Mouse (Mus musculus) neural tube, embryonic 13.5 days (tissue): Measurements from ENCODE around the gene Ass1. TPM values are rescaled to one million over a fixed set of nuclear protein-coding genes. Genes with fewer than 3 reads are reported as not detected.

Experiments used
- ATAC-seq: fragments of 200-750 bp; cut with Nextera tagmentation; 2 replicates; pipeline ENCODE4 v1.8.0; 2017; ENCODE audit warnings: low read depth, mild to moderate bottlenecking, moderate TSS enrichment, moderate library complexity
- H3K27ac ChIP-seq: fragments of 300-500 bp; sonication (generic); replicated peaks from 2 replicates; pipeline ENCODE4 v1.5.1; 2015; ENCODE audit warnings: moderate library complexity, mild to moderate bottlenecking, inconsistent platforms
- H3K27me3 ChIP-seq: fragments of 300-500 bp; sonication (generic); 2 replicates; pipeline ENCODE4 v1.6.1; 2015; ENCODE audit warnings: mild to moderate bottlenecking, inconsistent platforms
- H3K36me3 ChIP-seq: fragments of 300-500 bp; sonication (generic); 2 replicates; pipeline ENCODE4 v1.6.1; 2015; ENCODE audit warnings: mild to moderate bottlenecking, inconsistent platforms
- H3K4me1 ChIP-seq: fragments of 300-500 bp; sonication (generic); replicated peaks from 2 replicates; pipeline ENCODE4 v1.6.1; 2015; ENCODE audit warnings: inconsistent platforms
- H3K4me2 ChIP-seq: fragments of 300-500 bp; sonication (generic); 2 replicates; pipeline ENCODE4 v1.6.1; 2015; ENCODE audit warnings: inconsistent platforms, mild to moderate bottlenecking, moderate library complexity
- H3K4me3 ChIP-seq: fragments of 300-500 bp; sonication (generic); 2 replicates; pipeline ENCODE4 v1.5.1; 2015; ENCODE audit warnings: mild to moderate bottlenecking, inconsistent platforms
- H3K9ac ChIP-seq: fragments of 300-500 bp; sonication (generic); 2 replicates; pipeline ENCODE4 v1.6.1; 2015; ENCODE audit warnings: moderate library complexity, mild to moderate bottlenecking, inconsistent platforms
- H3K9me3 ChIP-seq: fragments of 300-500 bp; sonication (generic); 2 replicates; pipeline ENCODE4 v1.6.1; 2016; ENCODE audit warnings: inconsistent platforms
- WGBS: fragments of 180-500 bp; shearing (Covaris S2); methylation state at CpG from one replicate; pipeline ENCODE4 v1.1.7; 2015; 5-methylcytosine and 5-hydroxymethylcytosine counted together
- polyA plus RNA-seq: library from polyadenylated mRNA; unstranded; fragments of >200 nt; fragmentation: Nextera tagmentation; extraction: Ambion mirVana; gene quantifications from 2 replicates; pipeline ENCODE4 v1.2.1, GENCODE M21; 2015

The Ass1 gene
- polyA plus RNA-seq, 1 experiment from 2014 or later = 12.5 TPM

DNA sequence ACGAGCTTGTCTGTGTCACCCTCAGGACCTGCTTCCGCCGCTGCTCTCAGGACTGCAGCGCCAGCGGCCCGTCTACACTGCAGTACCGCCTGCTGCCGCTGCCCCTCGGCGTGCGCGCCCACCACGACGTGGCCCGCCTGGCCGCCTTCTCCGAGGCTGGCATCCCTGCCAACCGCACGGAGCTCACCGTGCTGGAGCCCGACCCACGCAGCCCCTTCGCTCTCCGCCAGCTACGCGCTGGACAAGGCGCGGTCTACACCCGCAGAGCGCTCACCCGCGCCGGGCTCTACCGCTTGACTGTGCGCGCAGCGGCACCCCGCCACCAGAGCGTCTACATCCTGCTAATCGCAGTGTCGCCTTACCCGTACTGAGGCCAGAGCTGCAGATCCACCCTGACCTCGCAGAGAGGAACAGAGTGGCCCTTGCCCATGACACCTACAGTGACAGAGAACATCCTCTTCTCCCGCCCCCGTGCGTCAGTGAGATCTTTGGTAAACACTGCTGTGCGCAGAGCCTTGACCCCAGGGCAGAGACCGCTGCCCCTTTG lies 9.9 kb upstream of the Ass1 start:
- Histone ChIP-seq H3K9ac (peak overlapping the region; percentile 62), H3K27ac (no peak overlapping the region), H3K36me3 (no peaks in the 10 kb centered on the region), H3K4me1 (peaks cover 9% of the 10 kb centered on the region; the same call in 1 of the 2 replicates), H3K4me3 (peak overlapping the region; percentile 42), H3K27me3 (peaks cover 88% of the 10 kb centered on the region), H3K4me2 (peak overlapping the region; percentile 61), H3K9me3 (no peaks in the 10 kb centered on the region)
- ATAC-seq = peak; percentile 70
- WGBS = under 1% methylated on average over 45 of the region's 48 CpGs

GRCm38 (mm10) chr2:31460920-31461319 lies 9.1 kb upstream of the Ass1 start:
- Histone ChIP-seq H3K9me3 (no peaks in the 10 kb centered on the region), H3K4me1 (peaks cover 9% of the 10 kb centered on the region; the same call in 1 of the 2 replicates), H3K27ac (no peak overlapping the region), H3K27me3 (peaks cover 83% of the 10 kb centered on the region), H3K4me2 (no peak overlapping the region), H3K4me3 (no peak overlapping the region), H3K9ac (no peak overlapping the region), H3K36me3 (no peaks in the 10 kb centered on the region)
- 81% methylated on average over 7 of the region's 7 CpGs for WGBS
- ATAC-seq = no peak

DNA sequence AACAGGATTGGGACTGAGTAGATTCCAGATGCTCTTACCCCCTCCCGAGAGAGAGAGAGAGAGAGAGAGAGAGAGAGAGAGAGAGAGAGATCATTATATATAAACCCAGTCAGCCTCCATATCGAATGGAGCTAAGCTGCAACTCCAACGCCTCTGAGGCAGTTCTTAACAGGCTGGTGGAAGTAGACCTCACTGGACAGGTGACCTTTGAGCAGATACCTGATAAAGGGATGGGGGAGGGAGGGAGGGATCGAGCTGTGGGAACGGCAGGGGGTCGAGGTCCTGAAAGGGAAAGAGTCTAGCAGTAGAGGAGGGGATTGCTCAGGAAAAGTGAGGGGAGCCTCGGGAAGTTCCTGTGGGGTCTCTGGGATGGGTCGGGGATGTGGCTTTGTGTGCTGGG lies 8.0 kb upstream of the Ass1 start:
- Histone ChIP-seq H3K27me3 (peaks cover 81% of the 10 kb centered on the region), H3K9me3 (no peaks in the 10 kb centered on the region), H3K4me1 (peaks cover 9% of the 10 kb centered on the region; the same call in 1 of the 2 replicates), H3K27ac (no peak overlapping the region), H3K4me3 (no peak overlapping the region), H3K36me3 (no peaks in the 10 kb centered on the region), H3K4me2 (no peak overlapping the region), H3K9ac (no peak overlapping the region)
- ATAC-seq = no peak
- WGBS = 35% methylated on average over 8 of the region's 8 CpGs

GRCm38 (mm10) chr2:31463253-31463652 lies 6.8 kb upstream of the Ass1 start:
- no peak for ATAC-seq
- Histone ChIP-seq H3K36me3 (no peaks in the 10 kb centered on the region), H3K9ac (no peak overlapping the region), H3K9me3 (no peaks in the 10 kb centered on the region), H3K27me3 (peaks cover 76% of the 10 kb centered on the region), H3K4me2 (no peak overlapping the region), H3K4me1 (peaks cover 9% of the 10 kb centered on the region; the same call in 1 of the 2 replicates), H3K4me3 (no peak overlapping the region), H3K27ac (no peak overlapping the region)
- 87% methylated on average over 7 of the region's 7 CpGs for WGBS

DNA sequence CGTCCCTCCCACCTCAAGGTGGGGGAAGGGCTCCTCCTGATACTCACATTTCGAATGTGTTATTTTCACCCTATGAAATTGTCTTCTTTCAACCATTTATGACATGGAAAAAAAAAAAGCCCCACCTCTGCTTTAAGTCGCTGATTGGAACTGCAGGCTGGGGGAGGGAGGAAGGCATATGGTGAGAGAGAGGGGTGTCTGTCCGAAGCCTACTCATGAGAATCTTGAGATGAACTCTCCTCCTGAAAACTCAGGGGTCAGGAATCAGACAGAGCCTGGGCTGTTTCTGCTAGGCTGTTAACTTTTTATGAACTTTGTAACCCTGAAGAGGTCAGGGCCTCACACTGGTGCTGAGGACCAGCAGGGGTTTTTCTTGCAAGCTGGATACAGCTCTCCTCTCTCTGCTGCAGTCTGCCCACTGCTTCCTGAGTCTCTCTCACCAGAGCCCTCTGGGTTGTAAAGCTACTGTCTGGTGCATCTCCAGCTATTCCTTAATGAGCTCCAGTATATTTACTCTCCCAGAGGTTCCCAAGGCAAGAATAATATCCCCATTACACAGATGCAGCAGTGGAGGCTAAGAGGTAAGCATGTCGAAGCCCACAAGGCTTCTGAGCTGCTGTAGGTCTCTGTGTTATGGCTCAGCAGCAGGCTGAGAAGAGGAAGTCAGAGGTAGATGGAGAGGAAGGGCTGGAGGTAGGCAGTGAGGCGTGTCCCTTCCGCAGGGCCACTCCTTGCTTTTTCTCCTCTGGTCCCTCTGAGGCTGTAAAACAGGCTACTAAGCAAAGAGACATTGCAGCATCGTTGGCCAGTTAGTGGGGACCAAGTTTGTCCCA lies 6.1 kb upstream of the Ass1 start:
- no peak for ATAC-seq
- H3K36me3 ChIP-seq = no peaks in the 10 kb centered on the region
- no peak overlapping the region for H3K4me2 ChIP-seq
- no peak overlapping the region for H3K27ac ChIP-seq
- 41% methylated on average over 8 of the region's 8 CpGs for WGBS
- H3K27me3 ChIP-seq = peaks cover 76% of the 10 kb centered on the region
- no peak overlapping the region for H3K4me3 ChIP-seq
- no peak overlapping the region for H3K9ac ChIP-seq
- no peaks in the 10 kb centered on the region for H3K9me3 ChIP-seq
- peaks cover 9% of the 10 kb centered on the region; the same call in 1 of the 2 replicates for H3K4me1 ChIP-seq

GRCm38 (mm10) chr2:31464529-31464910 lies 5.5 kb upstream of the Ass1 start:
- Histone ChIP-seq H3K4me1 (peaks cover 11% of the 10 kb centered on the region), H3K36me3 (no peaks in the 10 kb centered on the region), H3K9me3 (no peaks in the 10 kb centered on the region), H3K27ac (no peak overlapping the region), H3K4me2 (no peak overlapping the region), H3K9ac (no peak overlapping the region), H3K27me3 (peaks cover 76% of the 10 kb centered on the region), H3K4me3 (no peak overlapping the region)
- whole genome bisulfite sequencing = 65% methylated on average over 6 of the region's 6 CpGs
- ATAC-seq = no peak

GRCm38 (mm10) chr2:31467457-31467856 lies 2.5 kb upstream of the Ass1 start:
- no peak for ATAC-seq
- H3K36me3 ChIP-seq = no peaks in the 10 kb centered on the region
- H3K4me3 ChIP-seq = no peak overlapping the region
- H3K9me3 ChIP-seq = no peaks in the 10 kb centered on the region
- 76% methylated on average over 1 of the region's 1 CpGs for WGBS
- H3K27me3 ChIP-seq = peaks cover 78% of the 10 kb centered on the region
- no peak overlapping the region for H3K4me2 ChIP-seq
- peaks cover 14% of the 10 kb centered on the region for H3K4me1 ChIP-seq
- no peak overlapping the region for H3K27ac ChIP-seq
- H3K9ac ChIP-seq = no peak overlapping the region

- H3K27ac ChIP-seq = no peak overlapping the region
- no peak overlapping the region for H3K4me3 ChIP-seq
- no peaks in the 10 kb centered on the region for H3K36me3 ChIP-seq
- no peak overlapping the region for H3K9ac ChIP-seq
- H3K4me1 ChIP-seq = peaks cover 14% of the 10 kb centered on the region
- no peaks in the 10 kb centered on the region for H3K9me3 ChIP-seq
- no peak for ATAC-seq
- H3K27me3 ChIP-seq = peaks cover 75% of the 10 kb centered on the region
- no peak overlapping the region for H3K4me2 ChIP-seq
- 77% methylated on average over 7 of the region's 7 CpGs for WGBS
Measured at GRCm38 (mm10) chr2:31468857-31469256, 1.1 kb upstream of the Ass1 start.

DNA sequence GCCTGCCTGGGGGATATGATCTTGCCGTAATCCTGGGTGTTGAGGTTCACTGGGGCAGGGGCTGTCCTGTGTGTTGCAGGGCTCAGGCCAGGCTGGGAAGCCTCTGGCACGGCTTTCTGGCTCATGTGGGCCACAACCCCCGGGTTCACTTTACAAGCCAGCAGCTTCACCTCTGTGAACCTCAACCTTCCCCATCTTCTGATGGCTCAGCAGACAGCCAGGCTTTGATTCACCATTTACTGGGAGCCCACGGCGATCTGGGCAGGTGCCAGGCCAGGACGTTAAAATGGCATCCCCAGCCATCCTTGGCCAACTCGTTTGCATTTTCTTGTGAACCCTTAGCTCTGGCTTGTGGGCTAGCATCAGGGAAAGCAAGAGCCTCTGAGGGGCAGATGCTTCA lies 527 bp upstream of the Ass1 start:
- Histone ChIP-seq H3K27me3 (peaks cover 69% of the 10 kb centered on the region), H3K27ac (no peak overlapping the region), H3K4me2 (peak overlapping the region; percentile 84), H3K4me1 (peaks cover 14% of the 10 kb centered on the region), H3K36me3 (no peaks in the 10 kb centered on the region), H3K4me3 (peak overlapping the region; percentile 42), H3K9ac (peak overlapping the region; percentile 65), H3K9me3 (no peaks in the 10 kb centered on the region)
- no peak for ATAC-seq
- WGBS = 22% methylated on average over 7 of the region's 7 CpGs

- ATAC-seq = no peak
- H3K4me1 ChIP-seq = peaks cover 14% of the 10 kb centered on the region
- H3K9me3 ChIP-seq = no peaks in the 10 kb centered on the region
- WGBS = 11% methylated on average over 19 of the region's 19 CpGs
- no peak overlapping the region for H3K27ac ChIP-seq
- peak overlapping the region; percentile 65; the same call in 1 of the 2 replicates for H3K9ac ChIP-seq
- peak overlapping the region; percentile 42 for H3K4me3 ChIP-seq
- H3K4me2 ChIP-seq = peak overlapping the region; percentile 84
- H3K36me3 ChIP-seq = no peaks in the 10 kb centered on the region
- peaks cover 65% of the 10 kb centered on the region for H3K27me3 ChIP-seq
Measured at GRCm38 (mm10) chr2:31470683-31471385, 827 bp downstream of the Ass1 start.

- whole genome bisulfite sequencing = 44% methylated on average over 6 of the region's 6 CpGs
- H3K27me3 ChIP-seq = peaks cover 64% of the 10 kb centered on the region
Measured at GRCm38 (mm10) chr2:31471611-31472010, 1.6 kb downstream of the Ass1 start.

GRCm38 (mm10) chr2:31472406-31473065 lies 2.5 kb downstream of the Ass1 start:
- Histone ChIP-seq H3K4me1 (peaks cover 23% of the 10 kb centered on the region), H3K4me2 (no peak overlapping the region), H3K9me3 (no peaks in the 10 kb centered on the region), H3K9ac (no peak overlapping the region), H3K4me3 (no peak overlapping the region), H3K27ac (no peak overlapping the region), H3K27me3 (peaks cover 67% of the 10 kb centered on the region), H3K36me3 (no peaks in the 10 kb centered on the region)
- no peak for ATAC-seq
- WGBS = 52% methylated on average over 10 of the region's 10 CpGs

More at GRCm38 (mm10) chr2:31471611-31472010, 1.6 kb downstream of the Ass1 start:
- Histone ChIP-seq H3K4me1 (peaks cover 18% of the 10 kb centered on the region), H3K36me3 (no peaks in the 10 kb centered on the region), H3K9ac (no peak overlapping the region), H3K4me2 (no peak overlapping the region), H3K27ac (no peak overlapping the region), H3K9me3 (no peaks in the 10 kb centered on the region), H3K4me3 (no peak overlapping the region)
- no peak for ATAC-seq
